Mouse (Mus musculus): ENCODE data around the gene Zfhx2. TPM values are rescaled to one million over a fixed set of nuclear protein-coding genes. Genes with fewer than 3 reads are reported as not detected.

The Zfhx2 gene
- total and polyA plus RNA-seq, 3 experiments = 0.42 to 3.2 TPM; not detected in 1

- Histone ChIP-seq H3K36me3 (ENCODE audit: control insufficient read depth in 1 of 2, insufficient read depth in 2 of 2, low read length in 2 of 2) (no peaks in the 10 kb centered on the region; a peak in 1 of 4 replicates), H3K9me3 (replicated peaks; ENCODE audit: insufficient read depth, low read length) (no peaks in the 10 kb centered on the region), H3K27me3 (ENCODE audit: control insufficient read depth in 1 of 2, insufficient read depth in 2 of 2, low read length in 2 of 2) (no peaks in the 10 kb centered on the region), H3K27ac (ENCODE audit: control insufficient read depth, low read depth, low read length) (no peak overlapping the region), H3K4me3 (ENCODE audit: control insufficient read depth in 1 of 2, insufficient read depth in 1 of 2, low read depth in 2 of 2, low read length in 2 of 2) (no peak overlapping the region), H3K79me2 (ENCODE audit: control insufficient read depth, insufficient read depth, low read length, poor library complexity) (peaks cover 7% of the 10 kb centered on the region), H3K9ac (ENCODE audit: control insufficient read depth, low read depth, low read length, poor library complexity, severe bottlenecking) (no peak overlapping the region), H3K4me1 (ENCODE audit: control insufficient read depth in 1 of 2, insufficient read depth in 2 of 2, low read length in 2 of 2) (peaks cover 0 to 7% of the 10 kb centered on the region in 2 experiments; a peak in 3 of 4 replicates)
- no peak for TF ChIP-seq ETS1 (IDR thresholded peaks at IDR 0.05; ENCODE audit: low read depth, low read length)
- TF ChIP-seq SMC3 (IDR thresholded peaks at IDR 0.05; ENCODE audit: low read depth, low read length) = peak; percentile 55
- TF ChIP-seq EP300 (IDR thresholded peaks at IDR 0.05; ENCODE audit: low read depth in 1 of 2, low read length in 2 of 2) = no peak
- 0 out of 2 replicates have a peak, but pooled peaks have one; percentile 21 for TF ChIP-seq MAZ (IDR thresholded peaks at IDR 0.05; ENCODE audit: low read depth, low read length)
- TF ChIP-seq CHD1 (IDR thresholded peaks at IDR 0.05; ENCODE audit: low read depth, low read length) = no peak
- TF ChIP-seq HCFC1 (IDR thresholded peaks at IDR 0.05; ENCODE audit: low read depth, low read length) = 0 out of 2 replicates have a peak, but pooled peaks have one; percentile 22
- peak; percentile 26; the same call in 1 of the 2 replicates for TF ChIP-seq SIN3A (IDR thresholded peaks at IDR 0.05; ENCODE audit: low read length)
- no peak for TF ChIP-seq TCF12 (IDR thresholded peaks at IDR 0.05; ENCODE audit: low read depth, low read length)
- peak; percentile 66 for TF ChIP-seq RAD21 (IDR thresholded peaks at IDR 0.05; ENCODE audit: low read depth, low read length)
- TF ChIP-seq JUND (IDR thresholded peaks at IDR 0.05; ENCODE audit: low read depth, low read length) = no peak
- peak; percentile 30; the same call in 1 of the 2 replicates for TF ChIP-seq ZC3H11A (IDR thresholded peaks at IDR 0.05; ENCODE audit: low read depth, low read length)
- peak; percentile 49 to 74 (median 68) for TF ChIP-seq CTCF (IDR thresholded peaks at IDR 0.05 in 2 of 3, conservative IDR thresholded peaks at IDR 0.05 in 1 of 3; ENCODE audit: control insufficient read depth in 1 of 3, insufficient read depth in 1 of 3, low read depth in 2 of 3, low read length in 3 of 3, poor library complexity in 1 of 3, severe bottlenecking in 1 of 3)
- TF ChIP-seq USF1 (IDR thresholded peaks at IDR 0.05; ENCODE audit: low read depth, low read length) = no peak
- peak; percentile 66 for DNase-seq (ENCODE audit: low read depth, low spot score)
Observed at GRCm38 (mm10) chr14:55098067-55098466, 5.9 kb upstream of the Zfhx2 start.

DNA sequence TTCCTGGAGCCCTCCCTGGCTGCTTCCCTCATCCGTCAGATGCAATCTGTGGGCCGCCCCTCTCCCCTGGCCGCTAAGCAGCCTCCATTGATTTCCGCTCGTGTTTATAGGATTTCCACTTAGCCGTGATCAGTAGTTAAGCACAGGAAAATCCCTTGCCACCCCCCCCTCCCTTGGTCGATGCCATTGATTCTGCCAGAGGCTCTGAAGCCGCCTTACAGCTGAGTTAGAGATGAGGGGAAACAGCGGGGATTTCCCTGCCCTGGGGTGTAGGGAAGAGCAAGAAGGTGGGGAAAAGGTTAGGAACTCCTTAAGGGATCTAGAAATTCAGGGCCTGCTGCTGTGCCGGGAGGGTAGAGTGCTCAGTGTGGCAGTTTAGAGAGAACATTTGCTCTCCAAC is 5.5 kb upstream of the Zfhx2 start:
- H3K4me1 ChIP-seq (ENCODE audit: control insufficient read depth in 1 of 2, insufficient read depth in 2 of 2, low read length in 2 of 2) = peaks cover 0 to 7% of the 10 kb centered on the region in 2 experiments; a peak in 3 of 4 replicates
- no peak for DNase-seq (ENCODE audit: low read depth, low spot score)
- H3K9ac ChIP-seq (ENCODE audit: control insufficient read depth, low read depth, low read length, poor library complexity, severe bottlenecking) = no peak overlapping the region
- H3K9me3 ChIP-seq (replicated peaks; ENCODE audit: insufficient read depth, low read length) = no peaks in the 10 kb centered on the region
- no peak for TF ChIP-seq TAL1 (IDR thresholded peaks at IDR 0.05; ENCODE audit: low read length)
- no peak for TF ChIP-seq HCFC1 (IDR thresholded peaks at IDR 0.05; ENCODE audit: low read depth, low read length)
- TF ChIP-seq UBTF (IDR thresholded peaks at IDR 0.05; ENCODE audit: borderline replicate concordance, insufficient read depth, low read depth, low read length) = no peak
- no peak for TF ChIP-seq ETS1 (IDR thresholded peaks at IDR 0.05; ENCODE audit: low read depth, low read length)
- TF ChIP-seq TBP (IDR thresholded peaks at IDR 0.05; ENCODE audit: low read depth, low read length) = no peak
- no peak for TF ChIP-seq RCOR1 (IDR thresholded peaks at IDR 0.05; ENCODE audit: low read depth, low read length)
- TF ChIP-seq KAT2A (conservative IDR thresholded peaks at IDR 0.05; ENCODE audit: low read depth, low read length) = no peak
- no peak for TF ChIP-seq CTCF (IDR thresholded peaks at IDR 0.05 in 2 of 3, conservative IDR thresholded peaks at IDR 0.05 in 1 of 3; ENCODE audit: control insufficient read depth in 1 of 3, insufficient read depth in 1 of 3, low read depth in 2 of 3, low read length in 3 of 3, poor library complexity in 1 of 3, severe bottlenecking in 1 of 3)
- no peaks in the 10 kb centered on the region for H3K27me3 ChIP-seq (ENCODE audit: control insufficient read depth in 1 of 2, insufficient read depth in 2 of 2, low read length in 2 of 2)
- no peak overlapping the region for H3K4me3 ChIP-seq (ENCODE audit: control insufficient read depth in 1 of 2, insufficient read depth in 1 of 2, low read depth in 2 of 2, low read length in 2 of 2)
- peaks cover 7% of the 10 kb centered on the region for H3K79me2 ChIP-seq (ENCODE audit: control insufficient read depth, insufficient read depth, low read length, poor library complexity)
- H3K36me3 ChIP-seq (ENCODE audit: control insufficient read depth in 1 of 2, insufficient read depth in 2 of 2, low read length in 2 of 2) = no peaks in the 10 kb centered on the region; a peak in 1 of 4 replicates
- no peak overlapping the region for H3K27ac ChIP-seq (ENCODE audit: control insufficient read depth, low read depth, low read length)

All from MEL (cell line).